Mouse (Mus musculus) megakaryocyte, embryonic 14.5 days (primary cell): ENCODE measurements around the gene Cox18. TPM values are rescaled to one million over a fixed set of nuclear protein-coding genes. Genes with fewer than 3 reads are reported as not detected.

ENCODE experiments used
- H3K27me3 ChIP-seq: replicated peaks from 2 replicates; pipeline ENCODE3; 2012; ENCODE audit warnings: inconsistent platforms
- H3K36me3 ChIP-seq: replicated peaks from 2 replicates; pipeline ENCODE3; 2012; ENCODE audit warnings: low read length, inconsistent platforms, mixed read lengths
- H3K4me1 ChIP-seq: 2 replicates; pipeline ENCODE4 v1.6.1; 2012; ENCODE audit warnings: inconsistent platforms
- H3K4me3 ChIP-seq: replicated peaks from 2 replicates; pipeline ENCODE3; 2012; ENCODE audit warnings: moderate library complexity, mild to moderate bottlenecking, inconsistent platforms
- H3K9me3 ChIP-seq: 2 replicates; pipeline ENCODE4 v1.6.1; 2012; ENCODE audit warnings: inconsistent platforms
- FLI1 ChIP-seq: IDR thresholded peaks from 2 replicates; pipeline ENCODE4 v1.6.1; 2012; ENCODE audit warnings: low read length, inconsistent platforms, mixed read lengths
- GATA1 ChIP-seq: IDR thresholded peaks from 3 replicates; pipeline ENCODE4 v1.6.1; 2012; ENCODE audit warnings: mixed read lengths, low read length, inconsistent platforms, borderline replicate concordance
- polyA plus RNA-seq: library from polyadenylated mRNA; stranded (reverse); fragments of >175 nt; gene quantifications from 2 replicates; pipeline ENCODE4 v1.2.3, GENCODE M21; 2012; ENCODE audit warnings: low replicate concordance; ENCODE audit not compliant: insufficient read depth

The Cox18 gene
- polyA plus RNA-seq, 1 experiment, result 39.0 TPM

GRCm38 (mm10) chr5:90182782-90183181, 41.0 kb downstream of the Cox18 start:
- H3K4me1 ChIP-seq, result no peaks in the 10 kb centered on the region
- H3K27me3 ChIP-seq, result no peaks in the 10 kb centered on the region
- TF ChIP-seq FLI1 (no peak), GATA1 (no peak)
- H3K4me3 ChIP-seq, result no peak overlapping the region
- no peaks in the 10 kb centered on the region for H3K9me3 ChIP-seq
- H3K36me3 ChIP-seq, result no peaks in the 10 kb centered on the region

- Histone ChIP-seq H3K4me1 (no peaks in the 10 kb centered on the region), H3K4me3 (no peak overlapping the region), H3K9me3 (no peaks in the 10 kb centered on the region), H3K27me3 (no peaks in the 10 kb centered on the region), H3K36me3 (no peaks in the 10 kb centered on the region)
- TF ChIP-seq FLI1 (no peak), GATA1 (no peak)
Measured at GRCm38 (mm10) chr5:90179094-90179493, 44.7 kb downstream of the Cox18 start.

- Histone ChIP-seq H3K9me3 (no peaks in the 10 kb centered on the region), H3K27me3 (no peaks in the 10 kb centered on the region), H3K4me3 (no peak overlapping the region), H3K36me3 (no peaks in the 10 kb centered on the region), H3K4me1 (no peaks in the 10 kb centered on the region)
- TF ChIP-seq GATA1 (no peak), FLI1 (no peak)
Measured at GRCm38 (mm10) chr5:90178116-90178515, 45.7 kb downstream of the Cox18 start.

Other genes starting within 250 kb of the Cox18 start
- gene Ankrd17, start 142.6 kb upstream of the Cox18 start, polyA plus RNA-seq, result 5.3 and 6.6 TPM in 2 replicates
- not detected in 2 replicates for gene Gm9958, start 143.2 kb upstream of the Cox18 start, polyA plus RNA-seq
- gene Alb, start 236.9 kb upstream of the Cox18 start, polyA plus RNA-seq, result not detected in 2 replicates